Mouse (Mus musculus) forebrain, embryonic 10.5 days (tissue): ENCODE data around the gene Lpar5. TPM values are rescaled to one million over a fixed set of nuclear protein-coding genes. Genes with fewer than 3 reads are reported as not detected.
"Not testable (repeated sequence)": the region's sequence is repeated elsewhere in the genome, so short reads cannot be mapped to it uniquely, and the experiment has no call there.

Experiments used
- DNase-seq: peaks from one replicate; pipeline ENCODE4 v3.0.0-alpha.2; 2017; ENCODE audit warnings: low spot score; ENCODE audit errors: extremely low spot score
- H3K27ac ChIP-seq: fragments of 300-500 bp; sonication (generic); 2 replicates; pipeline ENCODE4 v1.5.1; 2016; ENCODE audit warnings: mild to moderate bottlenecking
- H3K27me3 ChIP-seq: fragments of 300-500 bp; sonication (generic); 2 replicates; pipeline ENCODE4 v1.6.1; 2016; ENCODE audit warnings: mild to moderate bottlenecking; ENCODE audit not compliant: poor library complexity, severe bottlenecking
- H3K36me3 ChIP-seq: fragments of 300-500 bp; sonication (generic); replicated peaks from 2 replicates; pipeline ENCODE4 v1.6.1; 2016; ENCODE audit warnings: mild to moderate bottlenecking, moderate library complexity
- H3K4me1 ChIP-seq: fragments of 300-500 bp; sonication (generic); 2 replicates; pipeline ENCODE4 v1.6.1; 2016
- H3K4me3 ChIP-seq: fragments of 300-500 bp; sonication (generic); 2 replicates; pipeline ENCODE4 v1.5.1; 2016; ENCODE audit warnings: mild to moderate bottlenecking, moderate library complexity
- H3K9me3 ChIP-seq: fragments of 300-500 bp; sonication (generic); 2 replicates; pipeline ENCODE4 v1.6.1; 2016; ENCODE audit warnings: mild to moderate bottlenecking, moderate library complexity
- WGBS: fragments of 180-500 bp; shearing (Covaris S2); methylation state at CpG from one replicate; pipeline ENCODE4 v1.1.7; 2016; 5-methylcytosine and 5-hydroxymethylcytosine counted together
- polyA plus RNA-seq: library from polyadenylated mRNA; unstranded; fragments of >200 nt; fragmentation: Nextera tagmentation; extraction: Ambion mirVana; gene quantifications from 2 replicates; pipeline ENCODE4 v1.2.1, GENCODE M21; 2016

Lpar5 gene
- polyA plus RNA-seq = 0.22 and 0.30 TPM in 2 replicates

DNA sequence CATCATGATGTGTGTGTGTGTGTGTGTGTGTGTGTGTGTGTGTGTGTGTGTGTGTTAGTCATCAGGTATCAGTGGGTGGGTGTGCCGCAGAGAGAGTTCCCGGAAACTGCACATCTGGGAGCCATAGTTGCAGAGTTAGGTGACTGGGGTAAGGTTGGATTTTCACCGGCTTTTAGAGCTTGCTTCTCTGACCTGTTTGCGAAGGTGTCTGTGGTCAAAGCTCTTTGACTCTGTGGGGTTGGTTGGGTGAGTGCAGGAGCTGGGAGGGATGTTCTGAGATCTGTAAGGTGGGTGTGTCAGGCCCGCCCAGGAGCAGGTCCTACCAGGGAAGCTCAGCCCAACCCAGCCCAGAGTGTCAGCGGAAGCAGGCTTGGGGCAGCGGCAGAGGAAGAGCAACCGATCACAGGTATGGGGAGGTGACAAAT is at the start of gene Lpar5:
TSS of gene Lpar5 (plus strand) at position 350 of the 425 bp plus-strand sequence.
- no peak within 1 kb of the TSS for H3K27ac ChIP-seq

GRCm38 (mm10) chr6:125030532-125030931 is 37.2 kb upstream of the Lpar5 start:
- H3K27me3 ChIP-seq, H3K27ac ChIP-seq, H3K9me3 ChIP-seq, H3K4me3 ChIP-seq, H3K4me1 ChIP-seq: not testable (repeated sequence)
- H3K36me3 ChIP-seq = peaks cover 91% of the 10 kb centered on the region
- WGBS = 35% methylated on average over 8 of the region's 9 CpGs
- peak; percentile 74 for DNase-seq

More for the DNA sequence above, at the start of gene Lpar5:
- 65% methylated on average over 8 of the region's 8 CpGs for WGBS
- no peak for DNase-seq
- Histone ChIP-seq H3K36me3 (no peaks in the 10 kb centered on the region), H3K4me1 (peaks cover 13% of the 10 kb centered on the region), H3K4me3 (no peak within 1 kb of the TSS), H3K27me3 (no peaks in the 10 kb centered on the region), H3K9me3 (no peaks in the 10 kb centered on the region)

- peaks cover 90% of the 10 kb centered on the region for H3K36me3 ChIP-seq
- no peak for DNase-seq
Observed at GRCm38 (mm10) chr6:125031604-125032003, 36.1 kb upstream of the Lpar5 start.

DNA sequence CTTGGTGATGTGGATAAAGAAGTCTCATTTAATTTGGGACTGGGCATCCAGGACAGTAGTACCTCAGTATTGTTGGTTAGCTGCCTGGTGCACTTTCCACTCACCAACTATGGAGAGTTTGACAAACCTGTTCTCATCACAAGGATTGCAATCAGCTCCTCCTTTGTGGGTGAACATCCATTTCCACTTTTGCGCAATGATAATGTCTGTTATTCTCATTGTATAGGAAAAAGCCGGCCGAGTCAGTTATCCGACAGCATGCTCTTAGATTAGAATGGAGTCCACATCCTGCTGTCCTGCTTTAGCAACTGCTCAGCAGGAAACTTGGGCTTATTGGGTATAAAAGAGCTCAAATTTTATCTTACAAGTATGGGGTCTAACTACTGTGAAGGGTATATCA is 29.1 kb upstream of the Lpar5 start:
- Histone ChIP-seq H3K27ac (peak overlapping the region; percentile 91), H3K27me3 (no peaks in the 10 kb centered on the region), H3K36me3 (peaks cover 59% of the 10 kb centered on the region), H3K9me3 (no peaks in the 10 kb centered on the region), H3K4me1 (peaks cover 19% of the 10 kb centered on the region), H3K4me3 (peak overlapping the region; percentile 79)
- no peak for DNase-seq
- 95% methylated on average over 4 of the region's 4 CpGs for WGBS

More at GRCm38 (mm10) chr6:125031604-125032003, 36.1 kb upstream of the Lpar5 start:
- no peak overlapping the region for H3K4me3 ChIP-seq
- no peaks in the 10 kb centered on the region for H3K27me3 ChIP-seq
- H3K4me1 ChIP-seq = no peaks in the 10 kb centered on the region
- H3K9me3 ChIP-seq = no peaks in the 10 kb centered on the region
- H3K27ac ChIP-seq = no peak overlapping the region
- WGBS = 93% methylated on average over 16 of the region's 16 CpGs

- Histone ChIP-seq H3K27me3 (no peaks in the 10 kb centered on the region), H3K36me3 (peaks cover 59% of the 10 kb centered on the region), H3K4me1 (peaks cover 19% of the 10 kb centered on the region), H3K27ac (peak overlapping the region; percentile 91), H3K9me3 (no peaks in the 10 kb centered on the region), H3K4me3 (peak overlapping the region; percentile 79)
- peak; percentile 20 for DNase-seq
- 4% methylated on average over 8 of the region's 8 CpGs for WGBS
Observed at GRCm38 (mm10) chr6:125039131-125039530, 28.6 kb upstream of the Lpar5 start.

GRCm38 (mm10) chr6:125039533-125040153 is 28.1 kb upstream of the Lpar5 start, which contains the start of gene Ing4:
TSS of gene Ing4 (plus strand) at chr6:125039760.
- Histone ChIP-seq H3K36me3 (peaks cover 59% of the 10 kb centered on the region), H3K4me1 (peaks cover 19% of the 10 kb centered on the region), H3K27me3 (no peaks in the 10 kb centered on the region), H3K9me3 (no peaks in the 10 kb centered on the region), H3K4me3 (peak within 1 kb of the TSS; percentile 79), H3K27ac (peak within 1 kb of the TSS; percentile 91)
- DNase-seq = peak; percentile 85
- under 1% methylated on average over 26 of the region's 26 CpGs for WGBS

DNA sequence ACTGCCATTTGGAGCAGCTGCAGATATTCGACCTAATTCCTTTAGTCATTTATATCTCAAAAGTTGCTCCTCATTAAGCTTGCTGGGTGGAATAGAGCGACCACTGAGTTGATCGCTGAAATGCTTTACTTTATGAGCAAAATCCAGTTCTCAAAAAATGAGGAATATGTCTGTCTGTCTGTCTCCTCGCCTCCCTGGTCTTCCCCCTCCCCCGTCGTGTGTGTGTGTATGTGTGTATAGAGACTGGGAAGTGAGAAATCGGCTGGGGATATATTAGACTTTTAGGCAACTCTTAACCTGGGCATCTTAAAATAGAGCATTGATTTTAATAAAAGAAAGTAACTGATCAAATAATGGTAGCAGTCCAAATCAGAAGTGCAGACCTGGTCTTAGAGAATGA is 27.5 kb upstream of the Lpar5 start:
- 22% methylated on average over 7 of the region's 7 CpGs for WGBS

DNA sequence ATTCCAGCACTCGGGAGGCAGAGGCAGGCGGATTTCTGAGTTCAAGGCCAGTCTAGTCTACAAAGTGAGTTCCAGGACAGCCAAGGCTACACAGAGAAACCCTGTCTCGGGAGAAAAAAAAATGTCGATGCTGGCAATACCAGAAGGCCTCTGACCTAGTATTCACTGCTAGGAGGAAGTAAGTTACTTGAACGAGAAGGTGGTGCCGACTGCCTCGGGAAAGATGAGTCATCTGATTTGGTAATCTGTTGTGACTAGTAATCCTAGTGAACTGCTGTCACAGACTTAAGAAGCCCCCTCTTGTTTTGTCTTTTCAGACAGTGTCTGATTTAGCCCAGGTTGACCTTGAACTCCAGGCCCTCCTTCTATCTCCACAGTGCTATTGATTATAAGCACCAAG is 26.7 kb upstream of the Lpar5 start:
- Histone ChIP-seq H3K4me1 (peaks cover 19% of the 10 kb centered on the region), H3K4me3 (peak overlapping the region; percentile 79; the same call in 1 of the 2 replicates), H3K27me3 (no peaks in the 10 kb centered on the region), H3K9me3 (no peaks in the 10 kb centered on the region), H3K27ac (no peak overlapping the region), H3K36me3 (peaks cover 58% of the 10 kb centered on the region)
- 93% methylated on average over 7 of the region's 7 CpGs for WGBS
- DNase-seq = no peak

More for the DNA sequence above, 27.5 kb upstream of the Lpar5 start:
- H3K4me1 ChIP-seq = peaks cover 19% of the 10 kb centered on the region
- peaks cover 59% of the 10 kb centered on the region for H3K36me3 ChIP-seq
- peak overlapping the region; percentile 91 for H3K27ac ChIP-seq
- no peaks in the 10 kb centered on the region for H3K27me3 ChIP-seq
- peak overlapping the region; percentile 79 for H3K4me3 ChIP-seq
- H3K9me3 ChIP-seq = no peaks in the 10 kb centered on the region
- no peak for DNase-seq

GRCm38 (mm10) chr6:125042081-125042480 is 25.6 kb upstream of the Lpar5 start:
- no peak overlapping the region for H3K27ac ChIP-seq
- H3K4me3 ChIP-seq = no peak overlapping the region
- DNase-seq = no peak
- H3K4me1 ChIP-seq = peaks cover 19% of the 10 kb centered on the region
- no peaks in the 10 kb centered on the region for H3K27me3 ChIP-seq
- 93% methylated on average over 7 of the region's 7 CpGs for WGBS
- peaks cover 59% of the 10 kb centered on the region for H3K36me3 ChIP-seq
- H3K9me3 ChIP-seq = no peaks in the 10 kb centered on the region

GRCm38 (mm10) chr6:125046691-125047090 is 21.0 kb upstream of the Lpar5 start:
- peak; percentile 75 for DNase-seq
- peaks cover 85% of the 10 kb centered on the region for H3K36me3 ChIP-seq
- peaks cover 7% of the 10 kb centered on the region for H3K4me1 ChIP-seq
- H3K27me3 ChIP-seq = no peaks in the 10 kb centered on the region
- H3K4me3 ChIP-seq = no peak overlapping the region
- H3K9me3 ChIP-seq = no peaks in the 10 kb centered on the region
- WGBS = 48% methylated on average over 5 of the region's 5 CpGs
- H3K27ac ChIP-seq = no peak overlapping the region

GRCm38 (mm10) chr6:125049678-125050077 is 18.0 kb upstream of the Lpar5 start, which contains the start of gene Acrbp:
TSS of gene Acrbp (plus strand) at chr6:125049689.
- Histone ChIP-seq H3K4me3 (no peak within 1 kb of the TSS), H3K27ac (no peak within 1 kb of the TSS), H3K36me3 (peaks cover 95% of the 10 kb centered on the region), H3K27me3 (no peaks in the 10 kb centered on the region), H3K9me3 (no peaks in the 10 kb centered on the region), H3K4me1 (peaks cover 7% of the 10 kb centered on the region)
- WGBS = 33% methylated on average over 20 of the region's 20 CpGs
- DNase-seq = no peak

DNA sequence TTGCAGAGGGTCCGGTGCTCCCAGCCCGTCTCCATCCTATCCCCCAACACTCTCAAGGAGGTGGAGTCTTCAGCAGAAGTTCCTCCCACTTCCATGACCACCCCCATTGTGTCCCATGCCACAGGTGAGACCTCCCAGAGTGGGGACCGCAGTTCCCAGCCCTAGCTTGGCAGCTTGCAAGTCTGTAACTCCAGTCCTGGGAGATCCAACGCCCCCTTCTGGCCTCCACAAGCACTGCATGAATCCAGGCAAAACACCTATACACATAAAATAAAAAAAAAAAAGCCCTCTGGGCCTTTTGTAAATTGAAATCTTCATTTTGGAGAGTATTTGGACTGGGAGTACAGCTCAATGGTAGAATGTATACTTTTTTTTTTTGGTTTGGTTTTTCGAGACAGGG is 16.5 kb upstream of the Lpar5 start:
- no peaks in the 10 kb centered on the region for H3K9me3 ChIP-seq
- no peaks in the 10 kb centered on the region for H3K27me3 ChIP-seq
- peaks cover 7% of the 10 kb centered on the region for H3K4me1 ChIP-seq
- DNase-seq = no peak
- H3K27ac ChIP-seq = no peak overlapping the region
- H3K36me3 ChIP-seq = peaks cover 86% of the 10 kb centered on the region
- 61% methylated on average over 5 of the region's 5 CpGs for WGBS
- no peak overlapping the region for H3K4me3 ChIP-seq

- 0 out of 2 replicates have a peak overlapping the region, but pooled peaks have one; percentile 40 for H3K27ac ChIP-seq
- WGBS = 44% methylated on average over 6 of the region's 6 CpGs
Observed at GRCm38 (mm10) chr6:125061493-125061892, 6.2 kb upstream of the Lpar5 start.

More at GRCm38 (mm10) chr6:125061493-125061892, 6.2 kb upstream of the Lpar5 start:
- no peaks in the 10 kb centered on the region for H3K36me3 ChIP-seq
- DNase-seq = no peak
- H3K4me1 ChIP-seq = peaks cover 15% of the 10 kb centered on the region
- H3K27me3 ChIP-seq = no peaks in the 10 kb centered on the region
- H3K4me3 ChIP-seq = no peak overlapping the region
- H3K9me3 ChIP-seq = no peaks in the 10 kb centered on the region
